Mouse (Mus musculus) CD4-positive, CD25-positive, alpha-beta regulatory T cell, adult 4 months (primary cell): ENCODE results near the gene 4930519P11Rik. TPM values are rescaled to one million over a fixed set of nuclear protein-coding genes. Genes with fewer than 3 reads are reported as not detected.

ENCODE experiments used
- ATAC-seq: one replicate; pipeline ENCODE4 v1.8.0; 2017
- polyA plus RNA-seq, 2 experiments: library from polyadenylated mRNA; unstranded; fragments of 100-300 nt; shearing (Covaris generic); gene quantifications; one replicate each; pipeline ENCODE4 v1.2.1; 2017

The 4930519P11Rik gene
- polyA plus RNA-seq, 2 experiments from 2014 or later, result not detected

GRCm38 (mm10) chr2:154583906-154584872 lies 29.0 kb downstream of the 4930519P11Rik start:
- no peak for ATAC-seq

- ATAC-seq, result no peak
Observed at GRCm38 (mm10) chr2:154581421-154581820, 31.8 kb downstream of the 4930519P11Rik start.

- no peak for ATAC-seq
Observed at GRCm38 (mm10) chr2:154580586-154580985, 32.7 kb downstream of the 4930519P11Rik start.

- ATAC-seq, result no peak
Observed at GRCm38 (mm10) chr2:154577744-154578067, 35.5 kb downstream of the 4930519P11Rik start.

GRCm38 (mm10) chr2:154576876-154577743 lies 36.1 kb downstream of the 4930519P11Rik start:
- no peak for ATAC-seq

GRCm38 (mm10) chr2:154574271-154574670 lies 39.0 kb downstream of the 4930519P11Rik start:
- no peak for ATAC-seq

- no peak for ATAC-seq
Observed at GRCm38 (mm10) chr2:154572996-154573395, 40.2 kb downstream of the 4930519P11Rik start.

- no peak for ATAC-seq
Observed at GRCm38 (mm10) chr2:154571976-154572375, 41.3 kb downstream of the 4930519P11Rik start.

- no peak for ATAC-seq
Observed at GRCm38 (mm10) chr2:154571266-154571665, 42.0 kb downstream of the 4930519P11Rik start.

GRCm38 (mm10) chr2:154570666-154571065 lies 42.6 kb downstream of the 4930519P11Rik start:
- ATAC-seq, result no peak

- peak; percentile 94 for ATAC-seq
Observed at GRCm38 (mm10) chr2:154569836-154570286, 43.4 kb downstream of the 4930519P11Rik start, which contains the start of gene E2f1. TSS of gene E2f1 (minus strand) at chr2:154569892.

- ATAC-seq, result peak; percentile 37
Observed at GRCm38 (mm10) chr2:154569071-154569748, 44.0 kb downstream of the 4930519P11Rik start.

GRCm38 (mm10) chr2:154568329-154569070 lies 44.7 kb downstream of the 4930519P11Rik start:
- no peak for ATAC-seq

GRCm38 (mm10) chr2:154567766-154568165 lies 45.5 kb downstream of the 4930519P11Rik start:
- ATAC-seq, result no peak

GRCm38 (mm10) chr2:154566641-154567040 lies 46.6 kb downstream of the 4930519P11Rik start:
- ATAC-seq, result no peak

- ATAC-seq, result no peak
Observed at GRCm38 (mm10) chr2:154565562-154565961, 47.7 kb downstream of the 4930519P11Rik start.

- ATAC-seq, result no peak
Observed at GRCm38 (mm10) chr2:154563612-154564170, 49.5 kb downstream of the 4930519P11Rik start.
